Mouse (Mus musculus): Measurements from ENCODE around the gene Polr2a.

GRCm38 (mm10) chr11:69692196-69692811 is 66.1 kb downstream of the Polr2a start:
- TF ChIP-seq MYOG (IDR thresholded peaks at IDR 0.05; ENCODE audit: control insufficient read depth in 1 of 3, insufficient read depth in 1 of 3, insufficient read length in 2 of 3, low read depth in 2 of 3) (peak in 1 of 3 experiments; percentile 14), TCF3 (IDR thresholded peaks at IDR 0.05; ENCODE audit: insufficient read length, low read depth) (no peak), E2F4 (IDR thresholded peaks at IDR 0.05; ENCODE audit: insufficient read depth) (no peak), USF1 (IDR thresholded peaks at IDR 0.05; ENCODE audit: low read depth) (no peak), CEBPB (IDR thresholded peaks at IDR 0.05; ENCODE audit: insufficient read depth, poor library complexity, severe bottlenecking) (no peak)
